Mouse (Mus musculus): ENCODE measurements around the gene Rac2. TPM values are rescaled to one million over a fixed set of nuclear protein-coding genes. Genes with fewer than 3 reads are reported as not detected.
A peak's percentile ranks its signal among the peaks of the same experiment; 100 is the strongest.

Rac2 gene
- 1,000 to 10,000 TPM; 2,973 to 4,396 (median 4,109) TPM for polyA plus RNA-seq (2017; shearing (Covaris generic))

DNA sequence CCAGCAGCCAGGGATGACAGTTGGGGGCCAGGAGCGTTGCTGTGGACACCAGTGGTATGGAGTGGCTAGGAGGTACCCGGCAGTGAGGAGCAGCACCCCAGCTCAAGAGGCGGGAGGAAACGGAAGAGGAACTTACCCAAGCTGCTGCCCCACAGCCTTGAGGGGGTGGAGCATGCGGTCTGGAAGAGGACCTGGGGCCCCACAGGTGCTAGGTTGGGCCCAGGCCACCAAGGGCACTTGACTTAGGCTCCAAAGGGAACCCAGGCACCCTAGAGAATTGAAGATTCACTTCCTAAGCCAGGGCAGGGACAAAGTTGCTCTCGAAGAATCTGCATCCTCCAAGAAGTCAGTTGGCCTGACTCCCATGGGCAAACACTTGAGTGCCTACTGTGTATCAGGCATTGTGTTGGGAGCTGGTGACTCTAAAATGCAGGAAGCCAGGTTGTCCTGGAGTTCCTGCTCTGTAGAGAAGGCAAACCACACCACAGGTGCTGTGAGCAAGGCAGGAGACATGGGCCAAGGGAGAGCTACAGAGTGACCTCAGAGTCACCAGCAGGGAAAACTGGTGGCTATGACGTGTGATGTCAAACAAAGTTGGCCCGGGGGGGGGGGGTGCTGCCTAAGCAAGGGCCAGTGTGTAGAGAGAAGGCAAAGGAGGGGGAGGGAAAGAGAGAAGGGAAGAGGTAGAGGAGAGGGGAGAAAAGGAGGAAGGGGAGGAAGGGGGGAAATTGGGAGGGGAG is at the start of gene Rac2:
TSS of gene Rac2 (minus strand) at position 126 of the 740 bp plus-strand sequence.
- peak; percentile 52 for ATAC-seq

DNA sequence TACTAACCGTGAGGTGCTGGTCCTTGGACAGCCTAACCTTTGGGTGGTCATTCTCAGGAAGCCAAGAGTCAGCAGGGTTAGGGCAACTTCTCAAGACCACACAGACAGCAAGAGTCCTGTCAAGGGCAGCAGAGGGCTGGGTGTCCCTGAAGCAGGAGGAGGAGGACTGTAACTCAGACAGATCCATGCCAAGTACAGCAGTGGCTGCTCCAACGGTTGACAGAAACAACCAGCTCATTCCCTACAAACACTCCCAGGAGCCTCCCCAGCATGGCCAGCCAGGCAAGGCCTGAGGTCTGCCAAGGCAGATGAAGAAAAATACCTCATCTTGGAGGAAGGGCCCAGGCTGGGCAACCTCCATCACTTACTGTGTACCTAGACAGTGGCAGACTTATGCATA is 44.4 kb upstream of the Rac2 start:
- ATAC-seq: no peak

DNA sequence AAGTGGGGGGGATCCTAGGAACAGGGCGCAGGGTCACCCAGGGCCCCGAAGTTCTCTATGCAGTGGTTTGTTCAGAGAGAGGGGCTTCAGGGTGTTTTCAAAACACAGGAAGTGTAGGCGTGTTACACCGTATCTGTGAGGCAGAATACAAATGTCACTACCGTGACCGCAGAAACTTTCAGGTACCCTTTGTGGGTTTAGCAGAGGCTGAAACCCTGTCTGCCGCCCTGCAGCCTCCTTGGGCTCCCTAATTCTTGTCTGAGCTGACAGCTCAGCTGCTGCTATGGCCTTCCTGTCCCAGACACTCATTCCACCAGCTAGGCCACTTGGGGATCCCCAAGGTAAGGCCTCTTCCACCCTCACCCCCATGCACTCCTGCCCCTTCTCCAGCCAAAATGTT is 42.0 kb upstream of the Rac2 start:
- peak; percentile 90 for ATAC-seq

DNA sequence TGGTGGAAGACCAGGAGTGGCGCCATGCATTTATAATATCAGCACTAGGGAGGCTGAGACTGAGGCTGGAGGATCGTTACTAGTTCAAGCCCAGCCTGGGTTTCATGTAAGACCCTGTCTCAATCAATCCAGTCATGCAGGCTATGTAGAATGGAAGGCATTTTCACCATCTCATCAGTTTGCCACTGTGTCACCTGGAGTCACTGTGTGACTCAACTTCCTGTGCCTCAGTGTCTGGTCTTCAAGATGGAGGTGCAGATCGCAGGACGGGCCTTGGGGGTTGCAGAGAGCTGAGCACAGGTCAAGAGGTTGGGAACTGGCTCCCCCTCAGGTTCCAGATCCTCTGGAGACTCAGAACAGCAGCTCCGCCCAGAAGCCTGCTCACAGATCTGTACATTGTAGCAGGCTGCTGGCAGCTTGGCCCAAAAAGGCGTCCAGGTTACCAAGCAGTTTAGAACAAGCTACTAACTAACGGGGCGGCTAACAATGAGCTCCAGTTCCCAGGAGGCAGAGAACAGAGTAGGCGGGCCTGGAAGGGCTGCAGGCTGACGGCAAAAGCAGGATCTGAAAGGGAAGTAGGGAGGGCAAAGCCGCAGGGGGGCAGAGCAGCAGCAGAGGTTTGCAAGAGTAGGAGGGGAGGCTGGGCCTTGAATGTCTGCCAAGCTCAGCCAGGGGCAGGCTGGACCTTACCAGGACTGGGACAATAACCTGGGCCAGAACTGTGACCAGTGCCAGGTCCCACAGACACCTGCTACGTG is 38.3 kb upstream of the Rac2 start:
- ATAC-seq: no peak

DNA sequence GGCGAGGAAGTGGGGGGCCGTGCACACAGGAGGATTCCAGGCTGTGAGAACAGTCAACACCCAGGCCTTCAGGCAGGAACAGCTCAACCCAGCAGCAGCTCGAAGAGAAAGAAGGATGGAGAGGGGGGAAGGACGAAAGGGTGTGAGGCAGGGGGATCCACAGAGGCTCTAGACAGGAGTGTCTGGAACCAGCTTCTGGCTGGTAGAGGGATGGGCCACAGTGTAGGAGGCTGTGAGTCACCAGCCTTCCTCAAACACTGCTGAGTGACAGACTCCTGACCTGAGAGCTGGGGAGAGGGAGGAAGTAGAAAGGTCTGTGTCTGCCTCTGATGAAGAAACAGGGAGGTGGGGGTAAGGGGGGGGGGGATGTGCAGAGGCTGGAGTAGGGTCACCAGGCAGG is 34.9 kb upstream of the Rac2 start:
- ATAC-seq: peak; percentile 90

DNA sequence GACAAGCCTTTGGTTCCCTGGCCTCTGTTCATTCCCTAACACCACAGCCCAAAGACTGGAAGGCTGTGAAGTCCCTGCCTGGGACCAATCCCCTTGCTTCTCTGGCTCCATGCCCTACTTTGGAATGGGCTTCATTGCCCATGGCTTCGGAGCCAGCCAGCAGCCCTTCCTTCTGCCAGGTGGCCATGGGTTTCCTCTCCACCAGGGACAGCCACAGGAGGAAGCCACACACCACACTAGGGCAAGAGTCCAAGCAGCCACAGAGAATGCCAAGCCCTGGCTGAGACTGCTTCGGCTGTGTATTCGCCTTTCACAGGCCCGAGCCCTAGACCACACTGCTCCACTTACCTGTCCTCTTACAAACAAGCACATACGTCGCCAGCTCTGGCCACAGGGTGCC is 33.5 kb upstream of the Rac2 start:
- ATAC-seq: no peak

DNA sequence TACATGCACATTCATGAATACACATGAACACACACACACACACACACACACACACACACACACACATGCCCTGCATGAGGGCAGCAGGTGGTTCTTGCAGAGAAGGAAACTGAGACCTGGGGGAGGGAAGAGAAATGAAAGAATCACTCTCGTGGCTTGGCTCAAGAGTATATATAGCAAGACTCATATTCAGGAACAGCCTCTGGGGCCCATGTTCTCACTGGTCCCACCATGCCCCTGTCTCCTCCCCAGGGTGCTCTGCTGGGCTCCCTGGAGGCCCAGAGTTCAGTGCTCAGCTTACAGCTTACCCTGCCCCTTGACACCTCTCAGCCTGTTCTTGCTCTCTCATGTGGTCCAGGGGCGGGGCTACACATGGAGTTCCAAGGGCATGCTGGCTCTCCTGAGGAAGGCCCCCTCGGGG is 32.8 kb upstream of the Rac2 start:
- ATAC-seq: peak; percentile 6

DNA sequence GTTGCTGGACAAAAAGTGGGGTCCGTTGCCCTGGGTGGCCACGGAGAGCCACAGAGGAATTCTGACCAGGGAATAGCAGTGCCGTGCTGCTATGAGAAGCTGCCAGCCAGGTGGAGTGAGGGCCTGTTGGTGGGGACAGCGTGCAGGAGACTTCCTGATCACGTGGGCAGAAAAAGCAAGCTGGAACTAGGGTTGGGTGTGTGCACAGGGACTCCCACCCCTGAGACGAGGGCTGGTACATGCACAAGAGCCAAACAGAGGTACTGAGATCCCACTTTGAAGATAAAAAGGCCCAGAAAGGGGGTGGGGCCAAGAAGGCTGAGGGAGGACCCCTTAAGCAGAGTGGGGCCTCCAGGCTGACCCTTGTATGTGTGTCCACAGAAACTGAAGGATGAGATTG is 31.7 kb upstream of the Rac2 start:
- no peak for ATAC-seq

DNA sequence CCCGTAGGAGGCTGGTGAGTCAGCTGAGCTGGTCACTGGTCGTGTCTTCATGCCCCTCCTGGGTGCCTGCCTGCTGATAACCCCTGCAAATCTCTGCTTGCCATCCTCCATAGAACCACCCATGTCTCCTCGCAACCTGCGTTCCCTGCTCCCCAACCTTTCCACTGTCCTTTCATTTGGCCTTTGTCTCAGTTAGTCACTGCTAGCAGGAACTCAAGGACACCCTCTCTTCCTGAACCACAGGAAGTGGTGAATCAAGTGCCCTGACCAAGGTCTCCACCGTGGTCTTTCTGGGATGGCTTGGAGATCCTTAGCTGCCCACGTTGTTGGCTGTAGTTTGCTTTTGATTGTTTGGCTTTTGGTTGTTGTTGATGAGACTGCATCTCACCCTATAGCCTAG is 28.6 kb upstream of the Rac2 start:
- ATAC-seq: no peak

DNA sequence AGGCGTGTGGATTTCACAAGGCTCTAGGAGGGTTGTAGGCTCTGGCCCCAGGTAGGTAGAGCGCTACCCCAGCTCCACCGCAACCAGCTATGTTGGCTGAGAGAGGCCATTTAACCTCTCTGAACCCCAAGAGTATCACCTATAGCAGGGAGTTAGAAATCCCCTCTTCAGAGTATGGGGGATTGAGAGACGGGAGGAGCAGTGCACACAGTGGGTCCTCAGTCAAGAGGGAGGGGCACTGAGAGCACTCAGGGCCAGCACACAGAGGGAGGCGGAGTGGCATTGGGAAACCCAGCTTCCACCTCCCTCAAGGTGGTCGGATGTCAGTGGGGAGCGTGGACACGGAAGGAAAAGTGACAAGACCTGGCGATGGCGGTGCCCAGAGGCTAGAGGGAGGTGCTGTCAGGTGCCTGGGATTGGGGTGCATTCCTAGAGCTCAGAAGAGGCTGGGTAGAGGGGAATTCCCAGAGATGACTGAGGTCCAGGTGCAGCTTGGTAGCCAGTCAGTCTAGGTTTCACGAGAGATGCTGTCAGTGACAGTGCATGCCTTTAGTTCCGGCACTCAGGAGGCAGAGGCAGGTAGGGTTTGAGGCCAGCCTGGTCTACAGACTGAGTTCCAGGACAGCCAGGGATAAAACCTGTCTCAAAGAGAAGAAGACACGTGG is 27.1 kb upstream of the Rac2 start:
- no peak for ATAC-seq

DNA sequence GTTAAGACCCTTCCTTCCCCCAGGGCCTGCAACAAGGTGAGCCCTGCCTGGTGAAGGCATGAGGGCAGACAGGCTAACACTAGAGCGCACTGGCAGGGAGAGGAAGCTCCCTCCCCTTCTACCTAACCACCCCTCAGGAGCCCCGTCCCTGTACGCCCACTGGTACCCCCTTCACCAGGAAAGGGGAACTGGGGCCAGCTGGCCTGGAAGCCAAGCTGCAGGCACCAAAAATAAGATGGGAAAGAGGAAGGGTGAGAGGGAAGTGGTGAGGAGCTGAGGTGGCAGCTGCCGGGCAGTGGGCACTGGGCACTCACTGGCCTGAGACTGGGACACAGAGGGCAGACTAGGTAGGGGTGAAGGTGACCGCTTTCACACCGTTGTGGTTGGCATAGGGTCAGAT is 26.5 kb upstream of the Rac2 start:
- no peak for ATAC-seq

DNA sequence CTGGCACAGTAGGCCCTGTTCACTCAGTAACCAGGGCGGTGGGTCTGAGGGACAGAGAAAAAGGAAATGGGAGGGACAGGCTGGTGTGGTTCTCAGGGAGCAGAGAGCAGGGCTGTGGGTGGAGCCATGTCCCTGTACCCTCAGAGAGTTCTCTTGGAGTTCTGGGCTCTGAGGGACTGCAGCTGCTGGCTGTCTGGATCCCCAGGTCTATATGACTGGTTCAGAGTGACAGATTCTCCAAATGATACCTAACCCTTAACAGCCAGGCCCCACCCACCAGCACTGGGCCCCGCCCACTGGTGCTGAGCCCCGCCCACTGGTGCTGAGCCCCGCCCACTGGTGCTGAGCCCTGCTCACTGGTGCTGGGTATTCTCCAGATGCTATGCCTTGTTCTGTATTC is 25.1 kb upstream of the Rac2 start:
- ATAC-seq: peak; percentile 50

DNA sequence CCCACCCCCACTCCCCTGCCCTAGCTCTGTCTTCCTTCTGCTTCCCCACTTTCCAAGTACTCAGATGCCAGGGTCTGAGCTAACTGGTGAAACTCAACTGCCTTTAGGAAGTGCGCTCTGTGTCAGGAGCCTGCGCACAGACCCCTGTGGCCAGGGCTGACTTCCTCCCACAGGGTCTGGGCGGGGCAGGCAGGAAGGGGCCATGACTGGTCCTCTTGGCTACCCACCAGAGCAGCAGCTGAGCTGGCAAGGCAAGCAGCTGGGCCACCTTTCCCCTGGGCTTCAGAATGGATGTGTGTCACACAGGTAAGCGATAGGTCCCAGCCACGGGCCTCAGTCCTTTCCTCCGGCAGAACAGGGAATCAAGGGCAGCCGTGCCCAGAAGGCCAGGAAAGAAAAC is 24.3 kb upstream of the Rac2 start, which contains the start of gene Cyth4:
TSS of gene Cyth4 (plus strand) at position 134 of the 400 bp plus-strand sequence.
- peak; percentile 68 for ATAC-seq

DNA sequence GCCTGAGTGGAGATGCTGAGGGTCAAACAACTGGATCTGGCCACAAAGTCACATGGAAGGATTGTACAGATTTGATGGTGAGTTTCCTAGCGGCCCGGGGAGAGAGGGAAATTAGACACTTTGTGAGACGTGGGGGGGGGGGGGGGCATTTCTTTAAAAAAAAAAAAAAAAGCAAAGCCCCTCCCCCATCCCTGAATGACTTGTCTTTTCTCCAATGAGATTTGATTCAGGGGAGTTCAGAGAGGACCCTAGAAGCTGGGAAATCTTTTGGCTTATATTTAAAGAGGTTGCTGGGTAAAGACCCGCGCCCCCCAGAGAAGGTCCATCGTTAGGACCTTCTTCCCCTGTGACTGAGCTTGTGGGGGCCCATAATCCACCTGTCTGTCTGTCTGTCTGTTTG is 23.9 kb upstream of the Rac2 start:
- no peak for ATAC-seq

DNA sequence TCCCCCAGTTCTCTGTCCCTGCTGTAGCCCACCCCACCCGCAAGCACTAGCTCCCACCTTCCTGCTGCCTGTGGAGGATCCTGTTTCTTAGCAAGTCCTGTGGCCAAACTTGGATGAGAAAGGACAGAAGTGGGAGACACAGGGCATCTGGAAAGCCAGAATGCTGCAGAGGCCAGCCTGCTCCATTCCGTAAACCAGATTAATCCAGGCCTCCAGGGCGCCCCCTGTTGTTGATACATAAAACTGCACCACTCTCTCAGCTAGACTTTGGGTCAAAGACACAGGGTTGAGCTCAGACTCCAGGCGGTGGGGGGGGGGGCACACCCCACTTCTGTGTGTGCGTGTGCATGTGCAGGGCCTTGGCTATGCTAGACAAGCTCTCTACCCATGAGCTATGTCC is 22.9 kb upstream of the Rac2 start:
- ATAC-seq: no peak

DNA sequence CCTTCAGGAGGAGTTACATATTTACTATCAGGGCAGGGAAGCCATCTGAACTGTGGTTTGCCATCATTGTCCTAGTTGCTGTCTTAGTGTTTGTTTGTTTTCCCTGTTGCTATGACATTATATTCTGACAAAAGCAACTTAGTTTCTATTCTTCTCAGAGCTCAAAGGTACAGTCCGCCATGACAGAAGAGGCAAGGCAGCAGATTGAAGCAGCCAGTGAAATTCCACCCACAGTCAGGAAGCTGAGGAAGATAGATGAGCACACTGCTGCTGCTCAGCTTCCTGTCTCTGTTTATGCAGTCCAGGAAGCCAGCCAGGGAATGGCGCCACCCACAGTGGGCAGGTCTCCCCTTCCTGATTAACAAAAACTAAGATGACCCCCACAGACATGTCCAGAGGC is 22.2 kb upstream of the Rac2 start:
- peak; percentile 41 for ATAC-seq

DNA sequence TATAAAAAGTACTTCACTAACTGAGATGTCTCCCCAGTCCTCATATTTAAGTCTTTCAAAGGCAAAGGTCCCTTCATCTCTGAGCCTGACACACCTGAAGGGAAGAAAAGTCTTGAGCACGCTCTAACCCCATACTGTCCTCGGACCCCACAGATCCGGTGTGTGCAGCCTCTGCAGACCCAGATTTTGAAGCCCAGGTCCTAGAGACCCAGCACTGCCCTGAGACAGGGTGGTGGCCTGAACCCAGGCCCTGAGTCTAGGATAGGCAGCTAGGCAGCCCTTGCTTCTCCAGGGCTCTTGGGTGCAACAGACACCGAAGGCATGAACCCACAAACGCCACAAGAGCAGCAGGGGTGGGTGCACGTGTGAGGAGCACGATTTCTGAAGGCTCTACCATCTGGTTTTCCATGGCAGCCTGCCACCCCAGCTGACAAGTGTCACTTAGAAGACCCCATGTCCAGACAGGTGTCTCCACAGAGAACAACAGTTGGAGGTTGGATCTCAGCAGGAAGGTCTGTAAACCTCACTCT is 21.4 kb upstream of the Rac2 start:
- no peak for ATAC-seq

DNA sequence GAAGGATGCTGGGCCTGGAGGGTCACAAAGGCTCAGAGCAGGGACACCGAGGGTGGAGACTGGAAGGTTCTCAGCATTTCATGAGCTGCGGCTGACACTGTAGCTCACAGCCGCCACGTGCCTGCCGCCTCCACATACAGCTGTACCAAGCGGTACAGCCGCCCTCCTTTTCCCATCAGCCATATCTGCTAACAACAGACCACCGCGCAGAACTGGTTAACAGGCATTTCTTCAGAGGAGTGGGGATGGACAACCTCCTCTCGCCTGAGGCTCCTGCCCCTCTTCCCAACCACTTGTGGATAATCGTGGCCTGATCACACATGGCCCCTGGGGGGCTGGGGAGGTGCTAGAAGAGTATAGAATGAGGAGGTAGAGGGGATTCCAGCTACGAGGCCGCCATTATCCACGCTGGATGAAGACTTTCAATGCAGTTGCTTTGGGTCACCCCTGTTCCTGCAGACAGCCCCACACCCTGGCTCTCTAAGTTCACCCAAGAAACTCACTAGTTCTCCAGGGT is 19.9 kb upstream of the Rac2 start:
- peak; percentile 4 for ATAC-seq

DNA sequence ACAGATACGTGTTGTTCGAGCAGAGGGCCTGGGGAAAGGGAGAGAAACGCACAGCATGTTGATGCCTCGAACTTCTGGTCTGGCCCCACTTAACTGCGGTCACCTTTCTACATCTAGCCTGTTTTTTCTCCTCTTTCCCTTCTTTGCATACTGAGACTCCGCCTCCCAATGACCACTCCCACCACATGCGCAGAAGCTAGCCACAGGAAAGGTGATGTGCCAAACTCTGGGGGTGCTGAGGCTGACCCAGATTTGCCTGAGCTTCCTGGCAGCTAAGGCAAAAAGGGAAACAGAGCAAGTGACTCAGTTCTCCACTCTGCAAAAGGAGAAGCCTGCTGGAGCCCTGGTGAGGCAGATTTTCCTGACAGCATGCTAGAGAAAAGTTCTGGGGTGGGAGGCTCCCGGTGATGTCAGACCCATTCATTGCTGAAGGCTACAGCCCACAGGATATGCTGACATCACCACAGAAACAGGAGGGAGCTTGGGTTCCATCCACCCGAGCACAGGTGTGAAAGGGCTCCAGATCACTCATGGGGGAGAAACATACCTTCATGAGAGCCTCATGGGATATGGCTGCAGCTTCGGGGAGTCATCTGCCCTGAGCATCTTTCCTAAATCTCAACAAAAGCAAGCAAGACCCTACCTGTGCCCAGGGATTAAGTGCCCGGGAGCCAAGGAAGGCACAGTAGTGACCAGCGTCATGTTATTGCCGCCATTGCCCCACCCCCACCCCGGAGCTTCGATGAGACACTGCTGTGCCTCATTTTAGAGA is 19.3 kb upstream of the Rac2 start:
- peak; percentile 55 for ATAC-seq

DNA sequence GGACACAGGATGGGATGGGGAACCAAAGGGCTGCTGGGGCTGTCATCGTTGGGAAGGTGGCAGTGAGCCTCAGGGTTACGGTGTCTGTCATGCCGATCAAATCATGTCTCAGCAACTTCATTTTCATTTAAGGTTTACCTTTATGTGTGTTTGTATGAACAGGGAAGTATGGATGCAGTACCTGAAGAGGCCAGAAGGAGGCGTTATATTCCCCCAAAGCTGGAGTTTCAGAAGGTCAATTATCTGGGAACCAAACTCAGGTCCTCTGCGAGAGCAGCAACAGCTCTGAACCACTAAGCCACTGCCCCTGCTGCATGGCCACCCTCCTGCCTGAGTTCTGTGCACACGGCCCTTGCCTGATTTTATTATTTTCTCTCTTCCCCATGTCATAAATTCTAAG is 18.2 kb upstream of the Rac2 start:
- ATAC-seq: no peak

DNA sequence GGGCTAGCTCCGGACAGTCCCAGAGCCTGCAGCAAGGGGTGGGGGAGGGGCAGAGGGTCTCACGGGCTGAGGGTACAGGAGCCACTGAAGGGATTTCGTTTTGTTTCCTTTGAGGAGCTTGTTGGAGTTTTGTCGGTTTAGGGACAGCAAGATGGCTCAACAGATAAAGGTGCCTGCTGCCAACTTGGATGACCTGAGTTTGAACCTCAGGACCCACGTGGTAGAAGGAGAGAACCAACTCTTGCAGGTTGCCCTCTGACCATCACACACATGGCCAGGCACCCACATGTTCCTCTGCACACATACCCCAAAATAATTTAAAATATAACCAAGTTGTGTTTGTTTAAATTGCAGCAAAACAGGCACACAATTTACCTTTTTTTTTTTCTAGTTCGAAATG is 17.4 kb upstream of the Rac2 start:
- no peak for ATAC-seq

DNA sequence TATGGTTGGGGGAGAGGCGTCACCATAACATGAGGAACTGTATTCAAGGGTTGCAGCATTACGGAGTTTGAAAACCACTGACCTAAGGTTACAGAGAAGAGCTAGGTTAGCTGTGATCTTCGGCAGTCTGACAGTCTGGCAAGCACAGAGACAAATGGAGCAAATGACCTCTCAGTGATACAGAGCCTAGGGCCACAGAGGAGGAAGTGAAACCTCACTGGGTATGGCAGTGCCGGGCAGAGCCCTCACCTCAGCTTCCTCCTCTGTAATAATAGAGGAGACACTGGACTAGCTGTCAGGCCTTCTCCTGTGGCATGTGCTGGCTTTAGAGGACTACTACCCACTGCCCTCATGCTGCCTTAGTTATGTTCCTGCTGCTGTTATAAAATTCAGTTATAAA is 16.3 kb upstream of the Rac2 start:
- no peak for ATAC-seq

Data from inflammation-experienced regulatory T-cells, adult 6 months (primary cell).